Mouse (Mus musculus): ENCODE results near the gene Lmf1. TPM values are rescaled to one million over a fixed set of nuclear protein-coding genes. Genes with fewer than 3 reads are reported as not detected.

Gene Lmf1
- polyA plus RNA-seq, 1 experiment from 2014 or later, result 24.2 TPM

DNA sequence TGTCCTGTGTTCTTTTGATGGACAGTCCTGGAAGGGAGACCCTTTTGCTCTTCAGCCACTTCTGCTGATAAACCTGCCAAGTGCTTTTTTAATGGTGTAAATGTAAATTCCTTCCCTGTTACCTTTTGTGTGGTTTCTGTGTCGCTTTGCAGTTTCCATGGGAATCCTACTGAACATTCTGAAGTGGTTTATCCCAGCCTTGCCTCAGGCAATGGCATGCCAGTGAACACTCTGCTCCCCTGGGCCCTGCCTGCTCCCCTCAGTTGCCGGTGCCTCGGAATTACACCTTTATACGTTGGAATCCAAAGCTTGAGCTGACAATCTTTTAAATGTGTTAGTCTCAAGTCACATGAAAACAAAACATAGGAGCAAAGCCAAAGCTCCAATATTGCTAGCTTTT, 62.1 kb downstream of the Lmf1 start:
- Histone ChIP-seq H3K9me3 (ENCODE audit: control insufficient read depth, low read length) (no peaks in the 10 kb centered on the region), H3K27me3 (ENCODE audit: control insufficient read depth, insufficient read depth, low read length) (no peaks in the 10 kb centered on the region), H3K27ac (ENCODE audit: low read depth, low read length) (peak overlapping the region; percentile 5; the same call in 1 of the 2 replicates), H3K4me1 (ENCODE audit: control insufficient read depth, insufficient read depth, low read length) (peaks cover 14% of the 10 kb centered on the region), H3K4me2 (ENCODE audit: low read depth, low read length) (no peak overlapping the region), H3K36me3 (ENCODE audit: control insufficient read depth, insufficient read depth, low read length) (no peaks in the 10 kb centered on the region), H3K9ac (replicated peaks; ENCODE audit: low read depth, low read length) (no peak overlapping the region), H3K4me3 (ENCODE audit: low read depth, low read length) (no peak overlapping the region)
- no peak for ATAC-seq (ENCODE audit: low read depth)
- 35% methylated on average over 4 of the region's 4 CpGs for WGBS

- no peak overlapping the region for H3K4me3 ChIP-seq (ENCODE audit: low read depth, low read length)
- ATAC-seq (ENCODE audit: low read depth), result no peak
- H3K4me2 ChIP-seq (ENCODE audit: low read depth, low read length), result no peak overlapping the region
- H3K9ac ChIP-seq (replicated peaks; ENCODE audit: low read depth, low read length), result no peak overlapping the region
- H3K9me3 ChIP-seq (ENCODE audit: control insufficient read depth, low read length), result no peaks in the 10 kb centered on the region
- H3K27ac ChIP-seq (ENCODE audit: low read depth, low read length), result no peak overlapping the region
- no peaks in the 10 kb centered on the region for H3K36me3 ChIP-seq (ENCODE audit: control insufficient read depth, insufficient read depth, low read length)
- peaks cover 14% of the 10 kb centered on the region for H3K4me1 ChIP-seq (ENCODE audit: control insufficient read depth, insufficient read depth, low read length)
- H3K27me3 ChIP-seq (ENCODE audit: control insufficient read depth, insufficient read depth, low read length), result no peaks in the 10 kb centered on the region
- 81% methylated on average over 8 of the region's 8 CpGs for WGBS
Observed at GRCm38 (mm10) chr17:25642032-25642431, 63.1 kb downstream of the Lmf1 start.

DNA sequence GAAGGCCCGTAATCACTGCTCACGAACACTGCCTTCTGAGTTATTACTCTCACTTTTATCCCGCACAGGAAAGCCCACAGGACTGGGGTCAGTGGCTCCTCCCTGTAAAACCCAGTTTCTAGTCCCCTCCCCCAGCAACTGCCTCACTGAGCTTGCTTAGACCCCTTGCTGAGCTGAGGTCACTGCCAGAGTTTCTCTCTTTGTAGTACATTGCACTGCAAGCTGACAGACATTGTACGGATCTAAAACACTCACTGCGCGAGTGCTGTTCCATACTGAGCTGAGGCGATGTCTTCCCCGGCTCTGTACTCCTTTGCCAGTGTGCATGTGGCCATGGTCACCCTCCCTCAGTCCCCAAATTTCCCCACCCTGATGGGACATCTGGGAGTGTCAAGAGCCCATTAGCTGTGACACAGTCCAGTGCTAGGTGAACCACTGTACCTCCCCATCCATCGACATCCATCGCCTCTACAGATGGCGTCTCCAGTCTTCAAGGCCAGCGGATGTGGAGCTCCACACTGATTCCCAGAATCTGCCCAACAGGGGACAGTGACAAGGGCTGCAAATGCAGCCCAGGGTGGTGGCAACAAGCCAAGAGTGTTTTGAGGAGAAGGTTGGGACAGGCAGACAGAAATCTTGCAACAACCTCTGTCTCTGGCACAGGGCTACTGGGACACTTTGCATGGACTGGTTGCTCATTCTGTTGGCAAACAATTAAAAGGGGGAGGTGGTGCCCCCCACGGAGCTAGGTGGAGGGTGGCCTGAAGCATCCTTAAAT, 64.8 kb downstream of the Lmf1 start:
- no peaks in the 10 kb centered on the region for H3K9me3 ChIP-seq (ENCODE audit: control insufficient read depth, low read length)

DNA sequence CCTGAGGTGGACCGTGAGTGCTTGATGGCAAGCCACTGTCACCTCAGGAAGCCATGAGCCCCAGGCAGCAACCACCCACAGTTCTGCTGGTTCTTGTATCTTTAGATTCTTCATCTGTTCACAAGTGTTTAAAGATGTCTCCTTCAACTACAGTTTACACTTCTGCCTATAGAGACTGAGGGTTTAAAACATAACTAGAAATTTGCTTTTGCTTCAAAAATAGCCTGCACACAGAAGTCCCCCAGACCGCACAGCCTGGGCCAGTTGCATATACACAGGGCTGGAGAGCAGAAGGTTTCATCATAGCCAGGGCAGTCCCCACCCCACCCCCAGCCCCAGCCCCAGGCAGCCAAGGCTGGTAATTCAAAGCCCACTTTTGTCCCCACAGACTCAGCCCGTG, 65.9 kb downstream of the Lmf1 start:
- Histone ChIP-seq H3K4me3 (ENCODE audit: low read depth, low read length) (no peak overlapping the region), H3K4me1 (ENCODE audit: control insufficient read depth, insufficient read depth, low read length) (peaks cover 11% of the 10 kb centered on the region), H3K4me2 (ENCODE audit: low read depth, low read length) (no peak overlapping the region), H3K27ac (ENCODE audit: low read depth, low read length) (no peak overlapping the region), H3K27me3 (ENCODE audit: control insufficient read depth, insufficient read depth, low read length) (no peaks in the 10 kb centered on the region), H3K36me3 (ENCODE audit: control insufficient read depth, insufficient read depth, low read length) (no peaks in the 10 kb centered on the region; the same call in 1 of the 2 replicates), H3K9ac (replicated peaks; ENCODE audit: low read depth, low read length) (no peak overlapping the region), H3K9me3 (ENCODE audit: control insufficient read depth, low read length) (no peaks in the 10 kb centered on the region)
- WGBS, result 86% methylated on average over 3 of the region's 3 CpGs
- no peak for ATAC-seq (ENCODE audit: low read depth)

More for the DNA sequence above, 64.8 kb downstream of the Lmf1 start:
- Histone ChIP-seq H3K27me3 (ENCODE audit: control insufficient read depth, insufficient read depth, low read length) (no peaks in the 10 kb centered on the region), H3K36me3 (ENCODE audit: control insufficient read depth, insufficient read depth, low read length) (no peaks in the 10 kb centered on the region), H3K4me2 (ENCODE audit: low read depth, low read length) (no peak overlapping the region), H3K4me3 (ENCODE audit: low read depth, low read length) (no peak overlapping the region), H3K4me1 (ENCODE audit: control insufficient read depth, insufficient read depth, low read length) (peaks cover 11% of the 10 kb centered on the region), H3K27ac (ENCODE audit: low read depth, low read length) (no peak overlapping the region), H3K9ac (replicated peaks; ENCODE audit: low read depth, low read length) (0 out of 2 replicates have a peak overlapping the region, but pooled peaks have one; percentile 7)
- no peak for ATAC-seq (ENCODE audit: low read depth)
- 46% methylated on average over 13 of the region's 13 CpGs for WGBS

GRCm38 (mm10) chr17:25645661-25646060, 66.8 kb downstream of the Lmf1 start:
- ATAC-seq (ENCODE audit: low read depth), result no peak
- H3K9ac ChIP-seq (replicated peaks; ENCODE audit: low read depth, low read length), result no peak overlapping the region
- no peak overlapping the region for H3K4me3 ChIP-seq (ENCODE audit: low read depth, low read length)
- no peaks in the 10 kb centered on the region; the same call in 1 of the 2 replicates for H3K36me3 ChIP-seq (ENCODE audit: control insufficient read depth, insufficient read depth, low read length)
- 86% methylated on average over 9 of the region's 9 CpGs for WGBS
- no peaks in the 10 kb centered on the region for H3K9me3 ChIP-seq (ENCODE audit: control insufficient read depth, low read length)
- no peaks in the 10 kb centered on the region for H3K27me3 ChIP-seq (ENCODE audit: control insufficient read depth, insufficient read depth, low read length)
- no peak overlapping the region for H3K27ac ChIP-seq (ENCODE audit: low read depth, low read length)
- no peak overlapping the region for H3K4me2 ChIP-seq (ENCODE audit: low read depth, low read length)
- H3K4me1 ChIP-seq (ENCODE audit: control insufficient read depth, insufficient read depth, low read length), result peaks cover 11% of the 10 kb centered on the region

GRCm38 (mm10) chr17:25647901-25648300, 69.0 kb downstream of the Lmf1 start:
- ATAC-seq (ENCODE audit: low read depth), result no peak
- 92% methylated on average over 10 of the region's 10 CpGs for WGBS
- Histone ChIP-seq H3K9ac (replicated peaks; ENCODE audit: low read depth, low read length) (no peak overlapping the region), H3K4me2 (ENCODE audit: low read depth, low read length) (no peak overlapping the region), H3K4me3 (ENCODE audit: low read depth, low read length) (no peak overlapping the region), H3K9me3 (ENCODE audit: control insufficient read depth, low read length) (no peaks in the 10 kb centered on the region), H3K27ac (ENCODE audit: low read depth, low read length) (no peak overlapping the region), H3K27me3 (ENCODE audit: control insufficient read depth, insufficient read depth, low read length) (no peaks in the 10 kb centered on the region), H3K4me1 (ENCODE audit: control insufficient read depth, insufficient read depth, low read length) (peaks cover 9% of the 10 kb centered on the region), H3K36me3 (ENCODE audit: control insufficient read depth, insufficient read depth, low read length) (no peaks in the 10 kb centered on the region; the same call in 1 of the 2 replicates)

- ATAC-seq (ENCODE audit: low read depth), result no peak
- Histone ChIP-seq H3K9ac (replicated peaks; ENCODE audit: low read depth, low read length) (no peak overlapping the region), H3K4me2 (ENCODE audit: low read depth, low read length) (no peak overlapping the region), H3K4me3 (ENCODE audit: low read depth, low read length) (no peak overlapping the region), H3K36me3 (ENCODE audit: control insufficient read depth, insufficient read depth, low read length) (no peaks in the 10 kb centered on the region; the same call in 1 of the 2 replicates), H3K27ac (ENCODE audit: low read depth, low read length) (no peak overlapping the region), H3K9me3 (ENCODE audit: control insufficient read depth, low read length) (no peaks in the 10 kb centered on the region), H3K27me3 (ENCODE audit: control insufficient read depth, insufficient read depth, low read length) (no peaks in the 10 kb centered on the region), H3K4me1 (ENCODE audit: control insufficient read depth, insufficient read depth, low read length) (peaks cover 2% of the 10 kb centered on the region)
- WGBS, result 58% methylated on average over 15 of the region's 15 CpGs
Observed at GRCm38 (mm10) chr17:25648678-25649216, 69.9 kb downstream of the Lmf1 start.

DNA sequence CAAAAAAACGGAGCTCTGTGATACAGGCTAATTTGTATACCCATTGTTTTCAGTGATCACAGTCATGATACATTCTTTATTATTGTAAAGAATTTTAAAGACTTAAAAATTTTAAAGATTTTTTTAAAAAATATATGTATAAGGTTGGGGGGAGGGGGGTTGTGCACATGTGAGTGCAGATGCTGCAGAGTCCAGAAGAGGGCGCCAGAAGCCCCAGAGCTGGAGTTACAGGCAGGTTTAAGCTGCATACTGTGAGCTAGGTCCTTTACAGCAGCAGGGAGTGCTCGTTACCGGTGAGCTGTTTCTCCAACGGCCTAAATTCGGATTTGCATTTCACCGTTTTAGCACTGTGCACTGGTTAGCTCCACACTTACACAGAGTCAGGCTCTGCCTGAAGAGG, 71.8 kb downstream of the Lmf1 start:
- no peak overlapping the region for H3K4me2 ChIP-seq (ENCODE audit: low read depth, low read length)
- H3K4me3 ChIP-seq (ENCODE audit: low read depth, low read length), result no peak overlapping the region
- no peaks in the 10 kb centered on the region for H3K4me1 ChIP-seq (ENCODE audit: control insufficient read depth, insufficient read depth, low read length)
- no peaks in the 10 kb centered on the region for H3K27me3 ChIP-seq (ENCODE audit: control insufficient read depth, insufficient read depth, low read length)
- no peaks in the 10 kb centered on the region; the same call in 1 of the 2 replicates for H3K36me3 ChIP-seq (ENCODE audit: control insufficient read depth, insufficient read depth, low read length)
- WGBS, result 85% methylated on average over 7 of the region's 7 CpGs
- H3K9me3 ChIP-seq (ENCODE audit: control insufficient read depth, low read length), result no peaks in the 10 kb centered on the region
- no peak overlapping the region for H3K9ac ChIP-seq (replicated peaks; ENCODE audit: low read depth, low read length)
- H3K27ac ChIP-seq (ENCODE audit: low read depth, low read length), result no peak overlapping the region
- no peak for ATAC-seq (ENCODE audit: low read depth)

- no peaks in the 10 kb centered on the region; the same call in 1 of the 2 replicates for H3K36me3 ChIP-seq (ENCODE audit: control insufficient read depth, insufficient read depth, low read length)
- no peak overlapping the region for H3K9ac ChIP-seq (replicated peaks; ENCODE audit: low read depth, low read length)
- 64% methylated on average over 8 of the region's 8 CpGs for WGBS
- H3K27ac ChIP-seq (ENCODE audit: low read depth, low read length), result no peak overlapping the region
- H3K4me2 ChIP-seq (ENCODE audit: low read depth, low read length), result no peak overlapping the region
- ATAC-seq (ENCODE audit: low read depth), result no peak
- H3K4me3 ChIP-seq (ENCODE audit: low read depth, low read length), result no peak overlapping the region
- peaks cover 4% of the 10 kb centered on the region; the same call in 1 of the 2 replicates for H3K4me1 ChIP-seq (ENCODE audit: control insufficient read depth, insufficient read depth, low read length)
- no peaks in the 10 kb centered on the region for H3K9me3 ChIP-seq (ENCODE audit: control insufficient read depth, low read length)
- H3K27me3 ChIP-seq (ENCODE audit: control insufficient read depth, insufficient read depth, low read length), result no peaks in the 10 kb centered on the region
Observed at GRCm38 (mm10) chr17:25652272-25652671, 73.4 kb downstream of the Lmf1 start.

Data from neural tube, embryonic 14.5 days (tissue).